Mouse (Mus musculus) liver, postnatal 0 days (tissue): ENCODE measurements at regions not wholly inside any gene's neighbourhood (a gene's known extent, or its start where the extent isn't known, plus 50 kb on each side); places are given as distances from the start of the nearest gene placed in this dataset.

Source experiments
- CTCF ChIP-seq: sonication (generic); IDR thresholded peaks from 2 replicates; pipeline ENCODE4 v1.5.1; 2016; ENCODE audit warnings: antibody characterized with exemption, low read depth
- EP300 ChIP-seq: IDR thresholded peaks from 2 replicates; pipeline ENCODE4 v1.6.1; 2016; ENCODE audit warnings: antibody characterized with exemption, low read depth, mild to moderate bottlenecking

DNA sequence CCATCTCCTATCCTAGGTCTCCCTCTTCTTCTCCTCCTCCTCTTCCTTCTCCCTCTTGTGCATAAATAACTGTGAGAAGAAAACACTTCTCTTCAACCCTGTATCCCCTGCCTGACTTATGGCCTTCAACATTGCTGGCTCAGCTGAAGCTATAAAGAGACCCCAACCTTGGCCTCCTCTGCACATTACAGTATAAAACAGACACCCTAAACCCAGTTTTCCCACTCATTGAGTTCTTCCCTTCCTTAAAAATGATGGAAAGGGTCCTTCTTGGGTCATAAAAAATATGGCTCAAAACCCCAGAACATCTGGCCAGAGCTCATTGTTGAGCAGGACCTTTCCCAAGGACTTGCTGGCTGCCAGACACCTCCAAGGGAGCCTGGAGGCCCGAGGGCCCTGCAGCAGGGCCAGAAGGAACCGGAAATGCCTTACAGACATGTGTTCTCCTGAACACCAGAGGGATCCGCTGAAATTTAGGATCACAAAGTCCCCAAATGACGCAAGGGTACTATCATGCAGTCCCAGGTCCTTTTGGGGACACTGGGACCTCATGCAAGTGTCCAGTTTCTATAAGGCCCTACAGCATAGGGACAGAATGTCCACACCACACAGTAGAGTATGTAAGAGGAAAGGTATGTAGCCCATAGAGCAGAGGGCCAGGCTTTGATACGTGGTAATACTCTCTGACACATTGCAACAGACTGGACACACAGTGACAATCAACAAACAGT lies 109.9 kb upstream of the Gm14444 start:
- no peak for TF ChIP-seq CTCF
- TF ChIP-seq EP300: no peak
